Mouse (Mus musculus): ENCODE measurements at regions not wholly inside any gene's neighbourhood (a gene's known extent, or its start where the extent isn't known, plus 50 kb on each side); places are given as distances from the start of the nearest gene placed in this dataset.

DNA sequence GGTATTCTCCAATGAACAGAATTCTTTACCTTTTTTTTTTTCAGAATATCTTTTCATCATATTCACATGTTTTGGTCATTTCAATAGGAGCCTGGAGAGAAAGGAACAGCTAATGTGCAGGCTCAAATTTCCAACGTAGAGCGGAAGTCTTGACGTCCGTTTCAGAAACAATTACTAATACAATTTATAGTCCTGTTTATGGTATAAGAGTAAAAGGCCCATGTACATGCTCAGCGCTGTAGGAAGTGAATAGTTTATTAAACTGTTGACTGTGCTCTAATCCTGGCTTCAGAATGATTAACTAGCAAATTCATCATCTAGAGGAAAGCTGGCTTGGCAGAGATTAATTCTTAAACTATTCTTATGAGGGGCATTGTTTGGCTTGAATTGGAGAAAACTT, 142.1 kb downstream of the Pik3r1 start:
- ATAC-seq (ENCODE audit: insufficient read depth) (no peak), DNase-seq (peak; percentile 45)
- H3K4me3 ChIP-seq (ENCODE audit: low read depth, low read length): no peak overlapping the region
- H3K27me3 ChIP-seq (ENCODE audit: insufficient read depth, low read length): no peaks in the 10 kb centered on the region
- H3K27ac ChIP-seq (ENCODE audit: low read depth): no peak overlapping the region
- H3K9me3 ChIP-seq (ENCODE audit: low read depth, low read length): no peaks in the 10 kb centered on the region
- no peak overlapping the region for H3K4me2 ChIP-seq
- no peak for TF ChIP-seq CTCF (IDR thresholded peaks at IDR 0.05; ENCODE audit: low read depth)
- WGBS: 61% methylated on average over 5 of the region's 5 CpGs
- H3K36me3 ChIP-seq (ENCODE audit: insufficient read depth): no peaks in the 10 kb centered on the region
- H3K9ac ChIP-seq: no peak overlapping the region
- H3K4me1 ChIP-seq (ENCODE audit: insufficient read depth): no peaks in the 10 kb centered on the region

DNA sequence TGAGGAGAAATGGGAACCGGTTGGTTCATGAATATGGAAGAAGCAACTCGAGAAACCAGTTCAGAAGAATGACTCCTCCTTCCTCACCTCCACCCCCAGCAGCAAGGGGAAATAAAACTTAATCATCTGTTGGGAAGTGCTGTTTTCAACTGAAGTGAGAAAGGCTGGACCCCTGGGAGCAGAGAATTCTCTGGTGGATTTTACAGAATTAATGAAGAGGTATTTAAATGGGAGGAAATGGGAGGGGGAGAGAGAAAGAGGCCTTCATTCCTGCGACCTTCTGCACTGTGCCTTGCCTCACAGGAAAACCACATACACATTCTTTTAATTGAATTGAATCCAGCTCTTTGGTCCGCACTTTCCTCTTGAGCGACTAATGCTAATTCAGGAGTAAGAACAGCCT, 143.8 kb downstream of the Pik3r1 start:
- ATAC-seq (ENCODE audit: insufficient read depth): no peak
- no peak overlapping the region for H3K9ac ChIP-seq
- no peak overlapping the region for H3K4me2 ChIP-seq
- DNase-seq: no peak
- H3K27ac ChIP-seq (ENCODE audit: low read depth): no peak overlapping the region
- H3K4me1 ChIP-seq (ENCODE audit: insufficient read depth): no peaks in the 10 kb centered on the region
- WGBS: 35% methylated on average over 5 of the region's 5 CpGs
- no peaks in the 10 kb centered on the region for H3K27me3 ChIP-seq (ENCODE audit: insufficient read depth, low read length)
- no peaks in the 10 kb centered on the region for H3K9me3 ChIP-seq (ENCODE audit: low read depth, low read length)
- no peak for TF ChIP-seq CTCF (IDR thresholded peaks at IDR 0.05; ENCODE audit: low read depth)
- no peak overlapping the region for H3K4me3 ChIP-seq (ENCODE audit: low read depth, low read length)
- no peaks in the 10 kb centered on the region for H3K36me3 ChIP-seq (ENCODE audit: insufficient read depth)

DNA sequence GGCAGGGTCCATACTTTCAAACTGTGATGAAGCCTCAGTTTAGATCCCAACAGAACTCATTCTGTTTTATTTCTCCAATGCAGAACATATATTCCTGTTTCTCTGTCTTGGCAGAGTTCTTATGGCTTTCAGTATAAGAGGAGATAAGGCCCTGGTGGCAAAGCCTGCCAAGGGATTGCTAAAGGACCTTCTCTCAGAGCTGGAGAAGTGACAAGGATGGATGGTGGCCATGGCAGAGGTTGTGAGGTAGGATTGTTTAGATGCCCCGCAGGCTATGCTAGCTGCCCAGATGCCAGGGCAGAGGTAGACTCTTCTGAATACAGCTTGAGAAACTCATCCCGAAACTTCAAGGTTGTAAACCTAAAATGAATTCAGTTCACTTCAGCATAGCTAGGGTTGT, 145.4 kb downstream of the Pik3r1 start:
- no peak for ATAC-seq (ENCODE audit: insufficient read depth)
- H3K9ac ChIP-seq: no peak overlapping the region
- H3K4me3 ChIP-seq (ENCODE audit: low read depth, low read length): no peak overlapping the region
- no peaks in the 10 kb centered on the region for H3K4me1 ChIP-seq (ENCODE audit: insufficient read depth)
- 91% methylated on average over 2 of the region's 2 CpGs for WGBS
- DNase-seq: no peak
- no peaks in the 10 kb centered on the region for H3K9me3 ChIP-seq (ENCODE audit: low read depth, low read length)
- no peaks in the 10 kb centered on the region for H3K36me3 ChIP-seq (ENCODE audit: insufficient read depth)
- no peaks in the 10 kb centered on the region for H3K27me3 ChIP-seq (ENCODE audit: insufficient read depth, low read length)
- no peak overlapping the region for H3K27ac ChIP-seq (ENCODE audit: low read depth)
- TF ChIP-seq CTCF (IDR thresholded peaks at IDR 0.05; ENCODE audit: low read depth): no peak
- H3K4me2 ChIP-seq: no peak overlapping the region

DNA sequence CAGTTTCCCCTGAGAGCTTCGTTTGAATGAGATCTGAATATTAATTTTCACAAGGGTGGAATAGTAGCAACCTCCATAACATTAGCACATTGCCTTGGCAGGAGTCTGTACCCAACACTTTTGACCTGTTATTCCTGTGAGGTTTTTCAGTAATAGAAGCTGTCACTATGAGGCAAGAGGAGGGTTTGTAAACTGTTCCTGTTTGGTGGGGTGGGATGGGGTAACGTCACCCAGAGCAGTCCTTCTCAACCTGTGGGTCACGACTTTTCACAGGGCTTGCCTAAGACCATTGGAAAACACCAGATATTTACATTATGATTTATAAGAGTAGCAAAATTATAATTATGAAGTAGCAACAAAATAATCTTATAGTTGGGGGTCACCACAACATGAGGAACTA, 147.4 kb downstream of the Pik3r1 start:
- H3K9me3 ChIP-seq (ENCODE audit: low read depth, low read length): no peaks in the 10 kb centered on the region
- no peak for DNase-seq
- H3K27ac ChIP-seq (ENCODE audit: low read depth): no peak overlapping the region
- no peaks in the 10 kb centered on the region for H3K27me3 ChIP-seq (ENCODE audit: insufficient read depth, low read length)
- no peak overlapping the region for H3K4me2 ChIP-seq
- no peak for ATAC-seq (ENCODE audit: insufficient read depth)
- TF ChIP-seq CTCF (IDR thresholded peaks at IDR 0.05; ENCODE audit: low read depth): no peak
- no peak overlapping the region for H3K9ac ChIP-seq
- H3K4me3 ChIP-seq (ENCODE audit: low read depth, low read length): no peak overlapping the region
- 74% methylated on average over 3 of the region's 3 CpGs for WGBS
- no peaks in the 10 kb centered on the region for H3K4me1 ChIP-seq (ENCODE audit: insufficient read depth)
- H3K36me3 ChIP-seq (ENCODE audit: insufficient read depth): no peaks in the 10 kb centered on the region

DNA sequence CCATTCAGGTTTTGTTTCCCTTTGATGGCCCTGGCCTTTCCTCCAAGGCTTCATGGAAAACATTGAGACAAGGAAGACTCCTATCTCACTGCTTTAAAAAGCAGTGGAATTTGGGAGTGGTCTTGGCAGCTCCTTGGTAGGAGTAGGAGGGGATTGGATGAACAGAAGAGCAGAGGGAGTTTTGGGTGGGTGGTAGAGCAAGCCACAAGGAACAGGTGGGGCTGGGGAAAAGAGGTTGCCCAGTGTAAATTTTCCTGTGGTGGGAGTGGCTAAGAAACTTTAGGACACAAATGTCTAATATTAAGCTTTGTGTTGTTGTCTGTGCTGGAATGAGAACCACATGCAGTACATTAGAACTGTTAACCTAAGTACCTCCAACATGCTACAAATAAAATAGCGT, 148.9 kb downstream of the Pik3r1 start:
- Histone ChIP-seq H3K4me1 (ENCODE audit: insufficient read depth) (no peaks in the 10 kb centered on the region), H3K9me3 (ENCODE audit: low read depth, low read length) (no peaks in the 10 kb centered on the region), H3K4me2 (no peak overlapping the region), H3K27me3 (ENCODE audit: insufficient read depth, low read length) (no peaks in the 10 kb centered on the region), H3K27ac (ENCODE audit: low read depth) (no peak overlapping the region), H3K36me3 (ENCODE audit: insufficient read depth) (no peaks in the 10 kb centered on the region), H3K9ac (no peak overlapping the region), H3K4me3 (ENCODE audit: low read depth, low read length) (no peak overlapping the region)
- WGBS: 96% methylated on average over 1 of the region's 1 CpGs
- DNase-seq: no peak
- no peak for ATAC-seq (ENCODE audit: insufficient read depth)
- no peak for TF ChIP-seq CTCF (IDR thresholded peaks at IDR 0.05; ENCODE audit: low read depth)

DNA sequence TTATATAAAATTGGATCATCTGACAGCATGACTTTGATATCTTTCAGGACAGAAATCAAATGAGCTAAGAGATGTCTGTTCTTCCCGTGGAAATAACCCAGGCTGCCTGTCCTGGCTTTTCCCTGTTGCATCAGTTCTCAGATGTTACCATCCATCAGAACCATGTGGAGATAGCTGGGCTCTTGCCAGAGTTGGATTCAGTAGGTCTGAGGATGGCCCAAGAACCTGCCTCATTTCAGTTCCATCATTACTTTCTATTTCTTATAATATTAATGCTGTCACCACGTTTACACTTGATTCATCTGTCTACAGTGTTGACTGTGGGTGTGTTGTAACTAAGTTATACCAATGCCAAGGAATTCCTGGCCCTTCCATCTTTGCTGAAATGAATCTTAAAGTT, 155.2 kb downstream of the Pik3r1 start:
- no peaks in the 10 kb centered on the region for H3K27me3 ChIP-seq (ENCODE audit: insufficient read depth, low read length)
- H3K27ac ChIP-seq (ENCODE audit: low read depth): no peak overlapping the region
- H3K9ac ChIP-seq: no peak overlapping the region
- ATAC-seq (ENCODE audit: insufficient read depth) (no peak), DNase-seq (no peak)
- no peaks in the 10 kb centered on the region for H3K4me1 ChIP-seq (ENCODE audit: insufficient read depth)
- H3K4me3 ChIP-seq (ENCODE audit: low read depth, low read length): no peak overlapping the region
- no peak for TF ChIP-seq CTCF (IDR thresholded peaks at IDR 0.05; ENCODE audit: low read depth)
- WGBS: 66% methylated on average over 2 of the region's 2 CpGs
- H3K9me3 ChIP-seq (ENCODE audit: low read depth, low read length): no peaks in the 10 kb centered on the region
- no peak overlapping the region for H3K4me2 ChIP-seq
- H3K36me3 ChIP-seq (ENCODE audit: insufficient read depth): no peaks in the 10 kb centered on the region

DNA sequence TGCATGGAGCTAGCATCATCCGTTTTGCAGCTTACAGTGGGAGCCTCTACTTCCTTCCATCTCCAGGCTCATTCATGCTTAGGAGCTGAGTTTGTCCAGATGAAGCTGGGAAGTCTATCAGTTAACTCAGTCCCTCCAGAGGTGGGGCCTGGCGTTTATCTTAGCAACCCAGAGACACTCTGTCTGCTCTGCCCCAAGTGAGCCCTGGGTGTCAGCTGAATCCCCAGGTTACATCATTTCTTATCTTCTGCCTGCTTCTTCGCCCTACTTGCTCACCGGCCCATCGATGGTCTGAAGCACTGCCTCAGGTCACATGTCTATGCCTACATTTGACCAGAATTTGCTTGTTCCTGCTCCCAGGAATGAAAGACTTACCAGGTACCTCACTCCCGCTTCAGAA, 156.3 kb downstream of the Pik3r1 start:
- peak; percentile 69; the same call in 1 of the 2 replicates for ATAC-seq (ENCODE audit: insufficient read depth)

DNA sequence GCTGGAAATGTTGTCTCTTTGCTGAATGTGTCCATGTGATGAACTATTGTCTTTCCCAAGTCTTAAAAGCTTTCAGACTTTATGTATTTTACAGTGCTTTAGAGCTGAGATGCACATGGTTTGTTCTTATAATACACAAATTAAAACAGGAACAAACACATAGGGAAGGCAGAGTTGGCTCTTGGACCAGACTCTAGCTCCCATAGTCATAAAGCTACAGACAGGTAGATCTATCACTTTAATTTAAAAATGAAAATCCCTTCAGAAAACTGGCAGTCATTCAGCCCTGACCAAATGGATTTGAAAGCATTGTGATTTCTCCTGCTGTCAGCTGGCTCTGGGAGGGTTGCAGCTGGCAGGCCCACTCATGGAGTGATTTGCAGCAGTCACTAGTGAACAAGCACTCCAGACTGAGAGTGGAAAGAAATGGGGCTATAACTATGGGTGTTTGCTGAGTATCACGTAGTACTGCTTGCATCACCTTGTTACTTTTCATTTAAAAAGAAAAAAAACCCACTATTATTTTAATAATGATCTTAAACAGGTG, 161.8 kb downstream of the Pik3r1 start:
- H3K4me1 ChIP-seq (ENCODE audit: insufficient read depth): no peaks in the 10 kb centered on the region
- no peaks in the 10 kb centered on the region for H3K9me3 ChIP-seq (ENCODE audit: low read depth, low read length)
- H3K9ac ChIP-seq: no peak overlapping the region
- H3K27ac ChIP-seq (ENCODE audit: low read depth): no peak overlapping the region
- TF ChIP-seq CTCF (IDR thresholded peaks at IDR 0.05; ENCODE audit: low read depth): no peak
- ATAC-seq (ENCODE audit: insufficient read depth) (no peak), DNase-seq (no peak)
- no peak overlapping the region for H3K4me2 ChIP-seq
- no peaks in the 10 kb centered on the region for H3K36me3 ChIP-seq (ENCODE audit: insufficient read depth)
- WGBS: 73% methylated on average over 1 of the region's 1 CpGs
- H3K27me3 ChIP-seq (ENCODE audit: insufficient read depth, low read length): no peaks in the 10 kb centered on the region
- H3K4me3 ChIP-seq (ENCODE audit: low read depth, low read length): no peak overlapping the region

More for the DNA sequence above, 156.3 kb downstream of the Pik3r1 start:
- no peak overlapping the region for H3K27ac ChIP-seq (ENCODE audit: low read depth)
- H3K9ac ChIP-seq: no peak overlapping the region
- no peak overlapping the region for H3K4me2 ChIP-seq
- no peak for TF ChIP-seq CTCF (IDR thresholded peaks at IDR 0.05; ENCODE audit: low read depth)
- 83% methylated on average over 6 of the region's 6 CpGs for WGBS
- H3K9me3 ChIP-seq (ENCODE audit: low read depth, low read length): no peaks in the 10 kb centered on the region
- no peak overlapping the region for H3K4me3 ChIP-seq (ENCODE audit: low read depth, low read length)
- H3K4me1 ChIP-seq (ENCODE audit: insufficient read depth): no peaks in the 10 kb centered on the region
- DNase-seq: no peak
- H3K27me3 ChIP-seq (ENCODE audit: insufficient read depth, low read length): no peaks in the 10 kb centered on the region
- no peaks in the 10 kb centered on the region for H3K36me3 ChIP-seq (ENCODE audit: insufficient read depth)

All from lung, embryonic 14.5 days (tissue).